Mouse (Mus musculus): ENCODE data around the gene Vta1.
A peak's percentile ranks its signal among the peaks of the same experiment; 100 is the strongest.

Gene Vta1

GRCm38 (mm10) chr10:14705072-14706066 is at the start of gene Vta1, which contains the start of gene Nmbr:
Gene Vta1, minus strand, starts transcription at chr10:14705560.
Gene Nmbr, plus strand, starts transcription at chr10:14705591.
- DNase-seq (ENCODE audit: low spot score): peak; percentile 98

DNA sequence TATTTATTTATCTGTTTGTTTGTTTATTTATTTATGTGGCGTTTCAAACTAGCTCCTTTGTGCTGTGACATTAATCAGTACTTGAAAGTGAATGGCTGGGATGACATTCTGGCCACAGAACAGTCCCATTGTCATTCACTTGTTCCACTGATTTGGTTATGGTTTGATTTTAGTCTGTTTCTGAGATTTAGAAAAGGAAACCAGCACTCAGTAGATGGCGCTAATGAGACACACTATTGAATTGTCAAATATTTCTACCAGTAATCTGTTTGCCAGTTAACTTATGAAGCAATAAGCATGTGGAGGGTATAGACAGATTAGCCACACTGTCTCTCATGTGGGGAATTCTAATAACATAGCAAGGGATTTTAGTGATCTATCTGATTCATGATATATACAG is 28.9 kb upstream of the Vta1 start:
- DNase-seq (ENCODE audit: low spot score): peak; percentile 71

GRCm38 (mm10) chr10:14725671-14726070 is 20.3 kb upstream of the Vta1 start:
- DNase-seq (ENCODE audit: low spot score): no peak

DNA sequence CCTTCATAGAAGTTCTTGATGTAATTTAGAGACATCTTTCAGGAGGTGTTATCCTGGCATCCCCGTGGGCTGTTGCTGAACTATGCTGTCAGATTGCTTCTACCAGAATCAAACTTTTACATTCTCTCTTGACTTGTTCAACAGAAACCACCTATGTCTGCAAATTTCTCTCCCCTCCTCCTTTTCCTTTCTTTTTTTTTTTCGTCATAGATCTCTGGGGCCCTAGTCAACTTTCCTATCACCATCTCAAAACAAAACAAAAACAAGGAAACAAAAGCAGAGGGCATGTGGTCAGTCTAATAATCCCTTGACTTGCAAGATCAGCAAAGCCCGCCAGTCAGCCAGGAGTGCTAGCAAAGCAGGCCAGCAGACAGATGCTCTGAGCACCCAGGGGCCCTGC is 12.8 kb upstream of the Vta1 start, which contains the start of gene Gje1:
TSS of gene Gje1 (minus strand) at position 101 of the 400 bp plus-strand sequence.
- no peak for DNase-seq (ENCODE audit: low spot score)

DNA sequence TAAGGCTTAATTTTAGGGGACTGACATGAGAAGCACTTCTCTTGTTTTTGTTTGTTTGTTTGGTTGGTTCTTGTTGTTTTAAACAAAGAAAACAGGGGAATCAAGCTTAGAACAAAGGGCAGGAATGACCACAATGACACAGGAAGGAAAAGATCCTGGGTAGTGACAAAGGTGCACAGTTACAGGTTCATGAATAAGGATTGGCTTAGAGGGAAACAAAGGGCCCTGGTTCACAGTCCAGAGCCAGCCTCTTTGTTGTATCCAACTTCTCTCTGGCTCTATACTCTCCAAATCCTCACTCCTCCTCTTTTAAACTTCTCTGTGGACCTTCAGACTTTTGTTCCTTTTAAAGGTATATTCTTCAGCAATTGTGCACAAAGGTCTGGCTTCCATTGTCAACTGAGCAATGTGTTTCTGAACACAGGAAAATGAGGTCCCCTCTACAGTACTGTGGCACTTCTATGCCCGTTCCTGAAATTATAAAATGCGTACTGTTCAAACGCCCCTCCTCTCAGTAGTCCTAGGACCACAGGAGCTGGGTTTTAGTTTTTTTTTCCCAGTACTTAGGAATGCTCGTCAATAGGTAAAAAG is 1.4 kb downstream of the Vta1 start:
- no peak for DNase-seq (ENCODE audit: low spot score)

DNA sequence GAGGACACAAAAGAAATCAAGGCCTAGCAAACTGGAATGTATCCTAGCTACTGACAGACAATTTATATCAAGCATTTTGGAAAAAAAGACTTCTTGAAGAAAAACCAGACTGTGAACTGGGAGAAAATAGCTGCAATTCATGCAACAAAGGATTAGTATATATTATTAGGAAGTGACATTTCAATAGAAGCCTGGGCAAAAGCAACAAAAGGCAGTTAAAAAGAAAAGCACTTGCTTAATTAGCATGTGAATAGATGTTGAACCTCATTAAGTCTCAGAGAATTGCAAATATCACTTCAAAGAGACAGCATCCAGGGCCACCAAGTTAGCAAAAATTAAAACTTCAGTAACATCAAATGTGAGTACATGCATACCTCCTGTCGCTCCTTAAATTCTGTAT is 2.1 kb downstream of the Vta1 start:
- DNase-seq (ENCODE audit: low spot score): no peak

DNA sequence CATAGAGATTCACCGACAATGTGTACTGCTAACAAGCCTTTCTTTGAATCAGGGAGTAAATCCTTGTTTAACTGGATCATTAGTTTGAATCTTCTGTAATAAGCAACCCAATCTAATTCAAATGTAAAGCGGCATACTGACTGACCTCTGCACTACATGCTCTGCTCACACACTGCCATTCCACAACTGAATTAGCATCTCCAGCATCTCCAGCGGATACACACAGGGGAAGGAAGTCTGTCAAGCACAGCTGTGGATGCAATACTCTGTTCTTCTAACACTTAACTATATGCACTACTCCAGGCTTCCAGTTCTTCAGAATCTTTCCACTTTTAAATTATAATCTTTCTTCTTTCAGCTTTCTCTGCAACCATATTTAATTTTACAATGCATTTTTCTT is 15.0 kb downstream of the Vta1 start:
- no peak for DNase-seq (ENCODE audit: low spot score)

- DNase-seq (ENCODE audit: low spot score): no peak
Measured at GRCm38 (mm10) chr10:14688785-14689442, 16.4 kb downstream of the Vta1 start.

DNA sequence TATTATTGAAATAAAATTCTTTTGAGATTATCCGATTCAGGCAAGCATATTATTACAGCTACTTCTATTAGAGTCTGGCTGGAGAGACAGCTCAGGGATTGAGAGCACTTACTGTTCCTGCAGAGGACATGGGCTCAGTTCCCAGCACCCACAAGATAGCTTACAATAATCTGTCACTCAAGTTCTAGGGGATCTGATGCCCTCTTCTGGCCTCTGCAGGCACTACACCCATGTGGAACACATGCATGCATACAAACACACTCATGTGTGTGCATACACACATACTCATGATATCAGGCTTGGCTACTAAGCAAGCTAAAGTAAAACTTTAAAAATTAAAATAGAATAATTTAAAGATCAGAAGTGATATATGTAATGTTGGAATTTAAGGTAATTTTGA is 19.7 kb downstream of the Vta1 start:
- DNase-seq (ENCODE audit: low spot score): no peak

- no peak for DNase-seq (ENCODE audit: low spot score)
Measured at GRCm38 (mm10) chr10:14666147-14666546, 39.2 kb downstream of the Vta1 start.

DNA sequence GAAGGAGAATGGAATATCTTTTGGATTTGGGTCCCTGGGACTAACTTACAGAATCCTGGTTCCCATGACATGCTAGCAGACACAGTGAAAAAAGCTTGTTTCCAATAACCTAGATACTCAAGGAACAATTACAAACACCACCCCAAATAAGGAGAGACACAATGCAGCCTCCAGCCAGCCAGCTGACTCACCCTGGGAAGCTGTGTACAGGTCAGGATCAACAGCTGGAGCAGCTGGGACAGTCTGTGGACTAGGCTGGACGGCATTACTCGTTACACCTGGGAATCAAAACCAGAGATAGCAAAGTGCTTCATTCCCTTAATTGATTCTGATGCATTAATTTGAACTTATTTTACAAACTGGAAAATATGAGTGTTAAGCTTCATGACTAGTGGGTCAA is 44.5 kb downstream of the Vta1 start:
- DNase-seq (ENCODE audit: low spot score): no peak

DNA sequence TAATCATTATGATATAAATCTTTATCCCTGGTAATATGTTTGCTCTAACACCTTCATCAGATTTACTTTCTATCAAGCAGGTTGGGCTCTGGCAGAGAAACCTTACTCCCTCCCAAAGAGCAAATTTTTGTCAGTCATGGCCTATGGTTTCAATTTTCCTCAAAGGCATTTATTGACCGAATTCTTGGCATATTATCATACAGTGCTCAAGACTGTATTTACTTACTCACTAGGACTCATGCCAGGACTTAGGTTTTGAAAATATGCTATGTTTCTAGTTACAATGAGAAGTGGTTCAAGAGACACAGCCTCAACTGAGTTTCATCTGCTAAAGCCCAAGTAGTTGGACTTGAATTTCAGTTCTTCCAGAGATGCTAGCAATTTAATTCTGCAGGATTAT is 65.7 kb downstream of the Vta1 start:
- DNase-seq (ENCODE audit: low spot score): no peak

DNA sequence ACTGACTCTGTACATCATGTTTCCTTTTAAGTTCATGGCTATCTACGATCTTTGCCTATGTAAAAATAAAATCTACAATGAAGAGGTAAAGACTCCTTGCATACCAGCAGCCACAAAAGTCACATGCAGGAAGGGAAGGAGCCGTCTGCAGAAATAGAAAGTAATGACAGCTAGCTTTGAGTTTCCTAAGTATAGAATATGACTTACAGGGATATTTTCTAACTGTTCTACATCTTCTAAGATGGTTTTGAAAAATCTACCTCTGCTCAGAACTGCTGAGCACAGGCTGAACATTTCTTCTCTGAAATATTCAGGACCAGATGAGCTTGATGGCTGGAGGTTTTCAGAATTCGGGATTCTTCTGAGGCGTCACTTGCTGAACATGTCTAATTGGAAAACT is 66.3 kb downstream of the Vta1 start:
- no peak for DNase-seq (ENCODE audit: low spot score)

- DNase-seq (ENCODE audit: low spot score): no peak
Measured at GRCm38 (mm10) chr10:14625706-14626105, 79.7 kb downstream of the Vta1 start.

DNA sequence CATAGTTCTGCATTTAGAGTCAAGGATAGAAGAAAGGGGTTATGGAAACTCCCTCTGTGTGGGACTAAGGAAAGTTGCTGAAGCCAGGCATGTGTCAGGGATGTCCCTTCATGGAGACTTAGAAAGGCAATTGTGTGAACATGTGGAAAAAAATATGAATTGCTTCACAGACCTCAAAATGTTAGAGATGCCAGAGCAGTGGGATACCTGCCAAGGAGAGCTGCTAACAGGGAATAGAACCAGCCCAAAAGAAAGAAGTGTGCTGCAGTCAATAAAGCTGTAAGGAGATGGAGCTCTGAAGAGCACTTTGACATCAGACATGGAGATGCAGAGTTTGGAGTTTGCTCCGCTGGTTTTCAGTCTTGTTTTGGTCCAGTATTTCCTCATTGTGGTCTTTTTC is 86.2 kb downstream of the Vta1 start:
- no peak for DNase-seq (ENCODE audit: low spot score)

GRCm38 (mm10) chr10:14618301-14618700 is 87.1 kb downstream of the Vta1 start:
- DNase-seq (ENCODE audit: low spot score): no peak

GRCm38 (mm10) chr10:14615441-14615840 is 89.9 kb downstream of the Vta1 start:
- DNase-seq (ENCODE audit: low spot score): no peak

DNA sequence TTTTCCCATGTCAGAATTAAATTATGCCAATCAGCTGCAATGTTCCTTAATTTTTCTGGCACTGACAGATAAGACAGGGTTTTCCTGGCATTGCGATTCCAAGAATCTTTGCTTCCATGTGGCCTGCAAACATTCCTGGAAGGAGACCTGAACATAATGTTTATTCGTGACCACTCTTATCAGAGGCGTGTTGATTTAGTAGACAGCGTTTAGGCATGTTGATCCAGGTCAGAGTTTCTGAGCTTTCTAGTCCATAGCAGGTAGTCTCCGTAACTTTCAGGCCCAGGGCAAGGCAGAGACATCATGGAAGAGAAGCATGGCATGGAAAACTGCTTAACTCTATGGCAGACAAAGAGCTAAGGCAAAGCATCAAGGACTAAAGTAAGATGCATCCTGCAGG is 97.8 kb downstream of the Vta1 start:
- DNase-seq (ENCODE audit: low spot score): no peak

Measured in embryo, embryonic 10 days (tissue).